Mouse (Mus musculus): ENCODE measurements at regions not wholly inside any gene's neighbourhood (a gene's known extent, or its start where the extent isn't known, plus 50 kb on each side); places are given as distances from the start of the nearest gene placed in this dataset.

DNA sequence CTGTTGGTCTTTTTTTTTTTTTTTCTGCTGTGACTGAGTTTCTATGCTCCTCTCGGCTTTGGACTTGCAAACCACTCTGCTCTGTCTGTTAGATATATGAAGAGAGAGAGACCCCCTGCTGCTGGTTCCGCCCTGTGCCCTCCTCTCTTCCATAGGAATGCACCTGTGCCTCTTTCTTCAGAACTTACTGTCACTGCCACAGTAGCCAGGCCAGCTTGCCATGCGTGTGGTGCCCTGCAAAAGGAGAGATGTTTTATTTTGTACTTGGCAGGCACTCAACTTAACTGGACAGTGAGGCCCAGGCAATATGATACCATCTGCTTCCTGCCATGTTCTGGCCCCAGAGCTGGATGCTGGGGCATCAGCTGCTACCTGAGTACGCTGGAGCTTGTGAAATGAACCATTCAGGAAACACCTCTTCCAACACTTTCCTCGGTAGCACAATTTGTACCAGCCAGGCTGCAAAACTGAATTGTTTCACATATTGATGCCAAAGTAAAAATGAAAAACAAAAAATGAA lies 392.8 kb downstream of the Ttll7 start:
- no peak overlapping the region for H3K27ac ChIP-seq
- ATAC-seq (replicated peaks; ENCODE audit: low FRiP score, low read depth) (no peak), DNase-seq (ENCODE audit: low spot score) (no peak)
- H3K27me3 ChIP-seq (ENCODE audit: insufficient read depth, low read length): no peaks in the 10 kb centered on the region
- no peak for TF ChIP-seq CTCF (IDR thresholded peaks at IDR 0.05; ENCODE audit: low read depth)
- no peak overlapping the region for H3K4me2 ChIP-seq (ENCODE audit: low read length)
- 34% methylated on average over 5 of the region's 5 CpGs for WGBS
- H3K36me3 ChIP-seq (ENCODE audit: insufficient read depth, low read length): no peaks in the 10 kb centered on the region
- H3K9ac ChIP-seq (ENCODE audit: low read depth, low read length): no peak overlapping the region
- H3K4me3 ChIP-seq (replicated peaks; ENCODE audit: low read depth, low read length): no peak overlapping the region
- H3K9me3 ChIP-seq (replicated peaks; ENCODE audit: low read length): no peaks in the 10 kb centered on the region
- no peaks in the 10 kb centered on the region for H3K4me1 ChIP-seq (replicated peaks; ENCODE audit: insufficient read depth, low read length)

DNA sequence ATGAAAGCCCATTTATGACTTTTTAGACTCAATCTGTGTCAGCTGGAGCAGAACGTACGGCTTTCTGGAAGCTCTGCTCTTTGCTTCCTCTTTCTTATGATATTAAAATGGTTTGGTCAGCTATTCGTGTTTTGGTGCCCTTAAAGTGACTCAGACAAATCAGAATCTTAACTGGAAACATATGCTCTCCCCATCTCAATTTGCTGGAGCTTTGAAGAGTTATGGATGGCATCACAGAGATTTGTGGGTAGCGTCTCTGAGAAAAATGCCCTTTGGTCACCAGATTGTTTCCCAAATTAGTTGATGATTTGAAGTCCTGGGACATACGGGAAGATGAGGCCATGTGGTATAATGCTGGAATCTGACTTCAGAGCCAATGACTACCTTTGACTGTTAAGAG lies 394.0 kb downstream of the Ttll7 start:
- no peaks in the 10 kb centered on the region for H3K4me1 ChIP-seq (replicated peaks; ENCODE audit: insufficient read depth, low read length)
- no peak for ATAC-seq (replicated peaks; ENCODE audit: low FRiP score, low read depth)

DNA sequence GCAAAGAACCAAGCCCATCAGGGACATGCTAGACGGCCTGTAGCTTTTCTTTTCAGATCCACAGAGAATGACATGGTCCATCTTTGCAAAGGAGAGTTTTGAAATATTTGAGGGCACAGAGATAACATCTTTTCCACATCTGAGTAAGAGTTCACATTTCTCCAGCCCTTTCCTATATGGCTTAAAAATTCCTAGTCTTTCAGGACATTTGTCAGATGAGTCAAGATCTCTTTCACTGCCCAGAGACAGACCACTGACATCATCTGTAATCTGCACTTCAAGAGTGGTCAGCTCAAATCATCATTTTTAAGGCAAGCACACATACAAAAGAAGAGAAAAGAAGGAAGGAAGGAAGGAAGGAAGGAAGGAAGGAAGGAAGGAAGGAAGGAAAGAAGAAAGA lies 397.3 kb downstream of the Ttll7 start:
- WGBS: 84% methylated on average over 1 of the region's 1 CpGs

More for the DNA sequence above, 394.0 kb downstream of the Ttll7 start:
- no peaks in the 10 kb centered on the region for H3K27me3 ChIP-seq (ENCODE audit: insufficient read depth, low read length)
- TF ChIP-seq CTCF (IDR thresholded peaks at IDR 0.05; ENCODE audit: low read depth): no peak
- H3K9ac ChIP-seq (ENCODE audit: low read depth, low read length): no peak overlapping the region
- no peak overlapping the region for H3K4me2 ChIP-seq (ENCODE audit: low read length)
- DNase-seq (ENCODE audit: low spot score): no peak
- 75% methylated on average over 5 of the region's 5 CpGs for WGBS
- no peak overlapping the region for H3K27ac ChIP-seq
- no peaks in the 10 kb centered on the region for H3K36me3 ChIP-seq (ENCODE audit: insufficient read depth, low read length)
- H3K4me3 ChIP-seq (replicated peaks; ENCODE audit: low read depth, low read length): no peak overlapping the region
- H3K9me3 ChIP-seq (replicated peaks; ENCODE audit: low read length): no peaks in the 10 kb centered on the region

DNA sequence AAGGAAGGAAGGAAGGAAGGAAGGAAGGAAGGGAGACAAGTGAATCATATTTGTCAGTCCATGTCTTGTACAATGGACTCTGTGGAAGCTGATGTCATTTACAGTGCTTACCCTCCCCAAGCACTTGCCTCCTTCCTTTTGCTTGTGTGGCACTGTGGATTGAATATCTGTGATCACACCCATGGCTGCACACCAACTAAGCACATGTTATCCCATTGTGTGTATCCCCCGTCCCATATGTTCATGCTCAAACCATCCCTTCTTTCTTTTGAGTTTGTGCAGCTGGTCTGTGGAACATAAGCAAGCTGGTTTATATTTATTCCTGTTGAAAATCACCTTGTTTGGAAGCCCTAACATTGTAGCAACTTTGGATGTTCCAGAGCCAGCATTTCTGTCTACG lies 397.7 kb downstream of the Ttll7 start:
- no peak for DNase-seq (ENCODE audit: low spot score)
- ATAC-seq (replicated peaks; ENCODE audit: low FRiP score, low read depth): no peak
- H3K4me2 ChIP-seq (ENCODE audit: low read length): no peak overlapping the region
- no peaks in the 10 kb centered on the region for H3K9me3 ChIP-seq (replicated peaks; ENCODE audit: low read length)
- H3K27me3 ChIP-seq (ENCODE audit: insufficient read depth, low read length): no peaks in the 10 kb centered on the region
- H3K27ac ChIP-seq: no peak overlapping the region
- H3K9ac ChIP-seq (ENCODE audit: low read depth, low read length): no peak overlapping the region
- TF ChIP-seq CTCF (IDR thresholded peaks at IDR 0.05; ENCODE audit: low read depth): no peak
- WGBS: 90% methylated on average over 2 of the region's 2 CpGs
- no peaks in the 10 kb centered on the region for H3K36me3 ChIP-seq (ENCODE audit: insufficient read depth, low read length)
- no peaks in the 10 kb centered on the region for H3K4me1 ChIP-seq (replicated peaks; ENCODE audit: insufficient read depth, low read length)
- H3K4me3 ChIP-seq (replicated peaks; ENCODE audit: low read depth, low read length): no peak overlapping the region

More for the DNA sequence above, 397.3 kb downstream of the Ttll7 start:
- ATAC-seq (replicated peaks; ENCODE audit: low FRiP score, low read depth) (no peak), DNase-seq (ENCODE audit: low spot score) (no peak)
- H3K4me3 ChIP-seq (replicated peaks; ENCODE audit: low read depth, low read length): no peak overlapping the region
- H3K9ac ChIP-seq (ENCODE audit: low read depth, low read length): no peak overlapping the region
- no peaks in the 10 kb centered on the region for H3K9me3 ChIP-seq (replicated peaks; ENCODE audit: low read length)
- no peaks in the 10 kb centered on the region for H3K27me3 ChIP-seq (ENCODE audit: insufficient read depth, low read length)
- H3K27ac ChIP-seq: no peak overlapping the region
- H3K4me2 ChIP-seq (ENCODE audit: low read length): no peak overlapping the region
- no peaks in the 10 kb centered on the region for H3K36me3 ChIP-seq (ENCODE audit: insufficient read depth, low read length)
- H3K4me1 ChIP-seq (replicated peaks; ENCODE audit: insufficient read depth, low read length): no peaks in the 10 kb centered on the region
- TF ChIP-seq CTCF (IDR thresholded peaks at IDR 0.05; ENCODE audit: low read depth): no peak

DNA sequence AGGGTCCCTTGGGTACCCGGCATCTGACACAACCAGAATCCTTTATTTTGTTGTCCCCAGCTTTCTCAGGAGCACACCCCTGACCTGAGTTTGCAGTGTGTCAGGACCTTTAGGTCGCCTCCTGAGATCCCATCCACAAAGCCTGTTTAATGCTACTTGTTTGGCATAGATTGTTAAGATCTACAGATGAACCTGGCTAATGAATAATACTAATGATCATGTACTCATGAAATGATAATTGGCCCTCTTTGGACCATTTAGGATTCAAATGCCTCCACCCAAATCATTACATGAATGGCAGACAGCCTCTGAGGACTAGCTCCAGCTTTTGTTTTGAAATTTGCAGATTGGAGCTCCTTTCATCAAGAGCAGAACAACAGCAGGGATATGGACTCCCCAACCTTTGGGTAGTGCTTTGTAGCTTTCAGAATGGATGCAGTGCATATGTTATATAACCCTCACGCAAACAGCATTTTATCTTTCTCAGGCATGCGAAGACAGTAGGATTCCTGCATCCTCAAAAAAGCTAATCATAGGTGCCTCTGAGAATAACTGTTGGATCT lies 400.1 kb downstream of the Ttll7 start:
- ATAC-seq (replicated peaks; ENCODE audit: low FRiP score, low read depth) (no peak), DNase-seq (ENCODE audit: low spot score) (no peak)
- Histone ChIP-seq H3K4me3 (replicated peaks; ENCODE audit: low read depth, low read length) (no peak overlapping the region), H3K9me3 (replicated peaks; ENCODE audit: low read length) (no peaks in the 10 kb centered on the region), H3K4me1 (replicated peaks; ENCODE audit: insufficient read depth, low read length) (no peaks in the 10 kb centered on the region), H3K9ac (ENCODE audit: low read depth, low read length) (no peak overlapping the region), H3K27me3 (ENCODE audit: insufficient read depth, low read length) (no peaks in the 10 kb centered on the region), H3K4me2 (ENCODE audit: low read length) (no peak overlapping the region), H3K36me3 (ENCODE audit: insufficient read depth, low read length) (no peaks in the 10 kb centered on the region), H3K27ac (no peak overlapping the region)
- TF ChIP-seq CTCF (IDR thresholded peaks at IDR 0.05; ENCODE audit: low read depth): no peak
- WGBS: 83% methylated on average over 4 of the region's 4 CpGs

DNA sequence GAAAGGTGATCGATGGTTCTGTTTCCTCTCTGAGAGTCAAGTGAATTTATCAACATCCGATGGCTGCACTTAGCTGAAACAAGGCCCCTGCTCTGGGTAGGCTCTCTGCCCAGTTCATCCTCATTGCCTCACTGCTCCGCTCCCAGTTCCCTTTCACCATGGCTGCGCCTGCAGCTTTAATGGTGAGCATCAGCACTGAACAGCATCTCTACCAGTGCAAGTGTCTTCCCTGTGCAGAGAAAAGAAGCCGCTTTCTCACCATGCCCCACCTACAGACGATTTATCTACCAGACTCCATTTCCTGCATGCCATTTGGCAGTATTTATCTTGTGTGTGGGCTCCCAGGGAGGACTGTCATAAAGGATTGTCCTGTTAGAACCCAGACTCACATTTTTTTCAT lies 400.6 kb downstream of the Ttll7 start:
- H3K9me3 ChIP-seq (replicated peaks; ENCODE audit: low read length): no peaks in the 10 kb centered on the region
- no peak for ATAC-seq (replicated peaks; ENCODE audit: low FRiP score, low read depth)
- no peak overlapping the region for H3K4me2 ChIP-seq (ENCODE audit: low read length)
- H3K9ac ChIP-seq (ENCODE audit: low read depth, low read length): no peak overlapping the region
- 53% methylated on average over 6 of the region's 6 CpGs for WGBS
- H3K36me3 ChIP-seq (ENCODE audit: insufficient read depth, low read length): no peaks in the 10 kb centered on the region
- DNase-seq (ENCODE audit: low spot score): no peak
- no peaks in the 10 kb centered on the region for H3K4me1 ChIP-seq (replicated peaks; ENCODE audit: insufficient read depth, low read length)
- H3K27me3 ChIP-seq (ENCODE audit: insufficient read depth, low read length): no peaks in the 10 kb centered on the region
- TF ChIP-seq CTCF (IDR thresholded peaks at IDR 0.05; ENCODE audit: low read depth): no peak
- H3K4me3 ChIP-seq (replicated peaks; ENCODE audit: low read depth, low read length): no peak overlapping the region
- no peak overlapping the region for H3K27ac ChIP-seq

DNA sequence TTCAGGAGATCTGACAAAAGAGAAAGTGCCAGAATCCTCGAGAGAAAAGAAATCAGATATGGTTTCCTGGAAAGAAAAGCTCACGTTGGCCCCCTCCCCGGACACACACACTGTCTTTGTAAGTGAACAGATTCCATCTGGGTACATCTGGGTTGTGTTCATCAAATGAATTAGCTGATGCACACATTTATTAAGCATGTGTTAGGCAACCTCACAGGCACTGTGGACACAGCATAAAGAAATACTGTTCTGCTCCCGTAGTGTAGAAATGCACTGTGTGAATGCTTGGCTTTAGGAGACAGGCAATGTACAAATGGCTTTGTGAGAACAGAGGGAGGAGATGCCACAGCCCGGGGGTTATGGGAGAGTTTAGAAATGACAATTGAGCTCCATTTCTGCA lies 402.3 kb downstream of the Ttll7 start:
- H3K9ac ChIP-seq (ENCODE audit: low read depth, low read length): no peak overlapping the region
- WGBS: 47% methylated on average over 5 of the region's 5 CpGs
- no peak overlapping the region for H3K4me2 ChIP-seq (ENCODE audit: low read length)
- H3K27me3 ChIP-seq (ENCODE audit: insufficient read depth, low read length): no peaks in the 10 kb centered on the region
- no peaks in the 10 kb centered on the region for H3K4me1 ChIP-seq (replicated peaks; ENCODE audit: insufficient read depth, low read length)
- no peak for ATAC-seq (replicated peaks; ENCODE audit: low FRiP score, low read depth)
- DNase-seq (ENCODE audit: low spot score): no peak
- no peak for TF ChIP-seq CTCF (IDR thresholded peaks at IDR 0.05; ENCODE audit: low read depth)
- H3K4me3 ChIP-seq (replicated peaks; ENCODE audit: low read depth, low read length): no peak overlapping the region
- no peak overlapping the region for H3K27ac ChIP-seq
- H3K9me3 ChIP-seq (replicated peaks; ENCODE audit: low read length): no peaks in the 10 kb centered on the region
- no peaks in the 10 kb centered on the region for H3K36me3 ChIP-seq (ENCODE audit: insufficient read depth, low read length)
